Mouse (Mus musculus): Measurements from ENCODE around the gene D130043K22Rik.

DNA sequence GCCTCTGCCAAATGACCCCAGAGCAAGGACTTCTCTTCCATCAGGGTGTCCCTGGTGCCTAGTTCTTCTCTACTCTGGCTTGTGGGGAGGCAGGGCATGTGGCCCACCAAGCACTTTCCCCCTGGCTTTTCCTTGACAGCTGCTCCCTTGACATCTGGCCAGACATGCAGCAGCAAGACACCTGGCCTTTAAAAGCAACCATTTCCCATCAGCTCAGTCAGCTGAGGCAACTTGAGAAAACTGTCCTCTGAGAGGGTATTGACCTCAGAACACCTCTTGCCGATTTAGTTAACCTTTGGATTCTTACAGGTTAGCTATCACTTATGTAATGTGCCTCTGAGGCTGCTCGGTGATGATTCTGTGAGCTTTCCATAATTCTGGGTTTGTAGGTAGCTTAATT, 48.9 kb downstream of the D130043K22Rik start:
- TF ChIP-seq CTCF (IDR thresholded peaks at IDR 0.05; ENCODE audit: extremely low read depth, insufficient read length, insufficient replicate concordance, low read depth, low read length) (no peak), POLR2A (IDR thresholded peaks at IDR 0.05; ENCODE audit: low read depth, low read length) (no peak)

All from small intestine, adult 2 months (tissue).